Mouse (Mus musculus): ENCODE results near the gene Atp9a.

Atp9a gene

DNA sequence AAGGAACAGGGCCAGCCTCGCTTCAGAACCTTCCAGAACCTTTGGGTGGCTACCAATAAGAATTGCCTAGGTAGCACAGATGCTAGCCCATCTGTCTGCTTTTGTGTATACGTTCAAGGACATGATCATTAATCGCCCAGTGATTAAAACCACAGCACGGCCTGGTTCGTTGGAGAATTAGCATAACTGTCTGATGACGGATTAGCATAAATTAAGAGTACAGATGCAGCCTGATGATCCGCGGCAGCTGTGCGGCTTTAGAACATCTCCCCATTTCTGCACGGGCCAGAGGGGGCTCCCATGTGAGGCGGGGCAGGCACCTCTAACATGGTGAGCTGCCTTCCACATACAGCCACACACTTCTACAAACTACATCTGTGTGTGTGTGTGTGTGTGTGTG is 100.0 kb downstream of the Atp9a start:
- no peak for DNase-seq (ENCODE audit: low spot score in 2 of 2)

GRCm38 (mm10) chr2:168640460-168640859 is 101.7 kb downstream of the Atp9a start:
- DNase-seq (ENCODE audit: low spot score in 2 of 2), result no peak

DNA sequence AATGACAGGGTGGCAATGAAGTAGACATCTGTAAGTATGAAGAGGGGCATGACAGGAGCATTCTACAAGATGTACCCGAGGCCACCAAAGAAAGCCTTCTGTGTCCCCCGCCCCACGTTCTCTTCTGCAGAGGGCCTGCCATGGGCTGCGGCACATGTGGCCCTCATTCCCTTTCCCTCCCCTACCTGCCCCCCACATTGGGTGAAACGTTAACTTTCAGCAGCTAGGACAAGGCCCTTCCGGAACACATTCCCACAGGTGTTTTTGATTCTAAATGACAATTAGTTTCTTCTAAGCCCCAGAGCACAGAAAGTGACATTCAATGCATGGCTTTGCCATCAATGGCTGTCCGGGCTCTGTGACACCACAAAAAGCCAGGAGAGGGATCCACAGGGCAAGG is 107.3 kb downstream of the Atp9a start:
- DNase-seq (ENCODE audit: low spot score in 2 of 2), result no peak

- no peak for DNase-seq (ENCODE audit: low spot score in 2 of 2)
Observed at GRCm38 (mm10) chr2:168633301-168633816, 108.8 kb downstream of the Atp9a start.

DNA sequence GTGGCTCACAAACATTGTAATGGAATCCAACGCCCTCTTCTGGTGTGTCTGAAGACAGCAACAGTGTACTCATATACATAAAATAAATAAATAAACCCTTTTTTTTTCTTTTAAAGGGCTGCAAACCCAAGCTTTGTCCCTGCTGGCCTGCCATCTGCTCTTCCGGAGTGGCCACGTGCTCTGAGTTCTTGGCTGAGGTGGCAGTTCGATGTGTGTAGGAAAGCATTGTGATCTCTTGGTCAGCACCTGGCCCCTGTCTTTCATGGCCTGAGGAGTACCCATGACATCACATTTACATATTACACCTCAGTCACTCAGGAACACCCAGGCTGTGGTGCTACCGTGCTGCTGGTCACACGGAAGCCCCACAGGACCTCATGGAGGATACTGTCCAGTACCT is 109.7 kb downstream of the Atp9a start:
- no peak for DNase-seq (ENCODE audit: low spot score in 2 of 2)

- peak; percentile 81 to 87 for DNase-seq (ENCODE audit: low spot score in 2 of 2)
Observed at GRCm38 (mm10) chr2:168628787-168629186, 113.4 kb downstream of the Atp9a start.

- DNase-seq (ENCODE audit: low spot score in 2 of 2), result no peak
Observed at GRCm38 (mm10) chr2:168627829-168628770, 114.1 kb downstream of the Atp9a start.

GRCm38 (mm10) chr2:168626385-168626784 is 115.8 kb downstream of the Atp9a start:
- DNase-seq (ENCODE audit: low spot score in 2 of 2), result peak in 1 of 2 experiments; percentile 41

- DNase-seq (ENCODE audit: low spot score in 2 of 2), result no peak
Observed at GRCm38 (mm10) chr2:168625091-168625490, 117.1 kb downstream of the Atp9a start.

GRCm38 (mm10) chr2:168621111-168621802 is 121.0 kb downstream of the Atp9a start:
- no peak for DNase-seq (ENCODE audit: low spot score in 2 of 2)

DNA sequence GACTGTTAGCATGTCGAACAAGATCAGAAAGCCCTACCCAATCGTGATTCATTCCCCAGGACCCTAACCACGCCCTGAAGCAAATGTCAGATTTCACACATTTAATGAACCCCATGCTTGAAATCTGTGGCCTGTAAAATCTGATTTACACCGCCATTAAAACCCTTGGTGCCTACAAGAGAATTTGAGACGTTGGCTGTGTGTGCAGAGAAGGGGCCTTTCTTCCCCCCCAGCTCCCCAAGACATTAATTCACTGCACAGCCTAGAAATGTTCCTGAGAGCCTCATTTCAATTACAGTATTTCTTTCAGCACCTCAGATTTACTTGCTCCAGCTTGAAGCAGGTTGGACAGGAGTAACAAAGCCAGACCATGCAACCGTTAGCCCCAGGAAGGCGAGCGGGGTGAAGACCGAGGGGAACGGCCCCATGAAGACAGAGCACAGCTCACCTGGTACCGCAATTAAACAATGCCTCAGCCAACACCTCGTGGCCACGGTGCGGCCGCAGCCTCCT is 123.9 kb downstream of the Atp9a start:
- DNase-seq (ENCODE audit: low spot score in 2 of 2), result no peak

- no peak for DNase-seq (ENCODE audit: low spot score in 2 of 2)
Observed at GRCm38 (mm10) chr2:168615160-168615559, 127.0 kb downstream of the Atp9a start.

GRCm38 (mm10) chr2:168614170-168614872 is 127.9 kb downstream of the Atp9a start:
- DNase-seq (ENCODE audit: low spot score in 2 of 2), result no peak

DNA sequence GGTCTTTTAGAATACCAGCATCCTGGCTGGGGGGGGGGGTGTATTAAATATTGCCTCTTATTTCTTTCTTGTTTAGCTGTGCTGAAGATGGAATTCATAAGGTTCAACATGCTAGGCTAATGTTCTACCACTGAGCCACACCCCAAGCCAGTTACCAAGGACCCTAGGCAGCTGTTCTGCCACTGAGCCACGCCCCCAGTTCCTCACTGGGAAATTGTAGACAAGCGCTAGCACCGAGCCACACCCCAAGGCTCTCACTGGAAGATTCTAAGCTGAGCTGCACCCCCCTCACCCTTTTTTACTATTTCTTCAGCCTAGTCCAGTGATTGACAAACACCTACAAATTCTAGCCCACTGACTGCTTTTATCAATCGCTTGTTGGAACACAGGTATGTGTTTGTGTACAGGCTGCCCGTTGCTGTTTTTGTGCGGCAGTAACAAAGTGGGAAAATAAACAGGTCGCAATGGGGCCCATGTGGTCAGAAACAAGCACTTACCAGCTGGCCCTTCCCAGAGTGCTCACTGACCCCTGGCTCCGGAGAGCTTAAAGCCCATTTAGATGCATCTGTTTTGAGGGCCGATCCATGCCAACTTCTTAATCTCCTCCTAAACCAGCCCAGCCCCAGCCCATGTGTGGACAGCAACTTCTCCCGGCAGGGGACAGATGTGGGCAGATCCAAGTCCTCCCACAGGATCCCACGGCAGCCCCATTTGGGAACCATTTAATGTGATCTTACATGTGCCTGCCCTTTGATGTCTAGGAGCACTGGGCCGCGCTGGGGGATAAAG is 128.9 kb downstream of the Atp9a start:
- no peak for DNase-seq (ENCODE audit: low spot score in 2 of 2)

- DNase-seq (ENCODE audit: low spot score in 2 of 2), result no peak
Observed at GRCm38 (mm10) chr2:168610941-168611340, 131.3 kb downstream of the Atp9a start.

- peak; percentile 69 to 84 for DNase-seq (ENCODE audit: low spot score in 2 of 2)
Observed at GRCm38 (mm10) chr2:168609653-168610248, 132.5 kb downstream of the Atp9a start.

DNA sequence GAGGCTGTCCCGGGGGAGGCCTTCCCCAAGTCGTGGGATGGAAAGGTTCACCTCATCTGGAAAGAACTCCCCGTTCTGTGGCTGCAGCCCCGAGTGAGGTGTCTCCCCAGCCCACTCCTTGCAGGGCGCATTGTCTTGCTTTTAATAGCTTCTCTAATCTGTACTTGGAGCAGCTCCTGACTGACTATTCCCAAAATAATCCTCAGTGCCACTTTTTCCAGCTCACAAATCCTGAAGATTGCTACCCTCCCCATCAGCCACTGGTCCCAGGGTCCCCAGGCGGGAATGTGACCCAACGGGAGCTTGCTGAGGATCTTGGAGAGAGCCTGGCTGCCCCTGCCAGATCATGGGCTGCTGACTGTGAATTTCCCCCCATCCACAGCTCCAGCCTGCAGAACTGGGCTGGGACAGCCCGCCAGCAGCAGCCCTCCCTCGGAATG is 134.1 kb downstream of the Atp9a start:
- DNase-seq (ENCODE audit: low spot score in 2 of 2), result no peak

DNA sequence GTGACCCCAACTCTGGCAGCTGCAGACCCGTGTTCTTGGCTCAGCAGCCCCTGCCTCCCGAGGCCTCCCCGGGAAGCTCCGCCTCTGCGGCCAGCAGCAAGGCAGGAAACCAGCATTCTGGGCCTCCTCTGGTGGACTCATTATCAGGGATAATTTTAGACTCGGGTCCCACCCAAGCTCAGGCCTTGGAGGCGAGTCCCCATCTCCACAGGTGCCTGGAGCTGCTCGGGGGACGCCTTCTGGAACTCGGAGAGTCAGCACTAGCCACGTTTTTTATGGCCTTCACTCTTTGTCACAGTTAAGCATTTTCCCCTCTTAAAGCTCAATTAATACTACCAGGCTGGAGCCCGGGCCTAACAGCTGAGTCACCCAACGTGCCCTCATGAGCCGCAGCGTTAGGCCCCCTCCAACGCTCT is 137.5 kb downstream of the Atp9a start:
- DNase-seq (ENCODE audit: low spot score in 2 of 2), result no peak

DNA sequence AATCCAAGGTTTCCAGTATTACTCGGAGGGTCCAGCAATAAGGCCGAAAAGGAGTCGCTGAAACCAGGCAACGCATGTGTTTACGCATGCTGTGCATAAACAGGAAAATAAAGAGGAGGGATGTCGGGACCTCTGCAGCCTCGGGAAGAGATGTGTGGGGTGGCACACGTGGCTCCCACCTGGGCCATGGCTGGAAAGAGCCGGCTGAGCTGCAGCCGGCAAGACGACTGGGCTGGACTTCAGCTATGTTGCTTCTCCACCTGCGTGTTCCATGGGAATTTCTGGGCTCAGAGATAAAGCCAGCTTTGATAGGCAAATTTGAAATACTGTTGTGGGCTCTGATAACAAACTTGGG is 139.8 kb downstream of the Atp9a start:
- DNase-seq (ENCODE audit: low spot score in 2 of 2), result no peak
